Mouse (Mus musculus) MEL-GATA-1-ER (cell line): ENCODE measurements around the gene Kmo.

Experiments
- DNase-seq: peaks from one replicate; pipeline ENCODE4 v3.0.0-alpha.2; 2012; ENCODE audit warnings: low read depth; ENCODE audit errors: extremely low read depth

The Kmo gene

GRCm38 (mm10) chr1:175693429-175693960 is 73.3 kb downstream of the Kmo start:
- DNase-seq = no peak

GRCm38 (mm10) chr1:175698293-175698692 is 78.1 kb downstream of the Kmo start, which contains the start of gene Wdr64:
TSS of gene Wdr64 (plus strand) at chr1:175698593.
- no peak for DNase-seq

GRCm38 (mm10) chr1:175699375-175699774 is 79.2 kb downstream of the Kmo start:
- DNase-seq = no peak

DNA sequence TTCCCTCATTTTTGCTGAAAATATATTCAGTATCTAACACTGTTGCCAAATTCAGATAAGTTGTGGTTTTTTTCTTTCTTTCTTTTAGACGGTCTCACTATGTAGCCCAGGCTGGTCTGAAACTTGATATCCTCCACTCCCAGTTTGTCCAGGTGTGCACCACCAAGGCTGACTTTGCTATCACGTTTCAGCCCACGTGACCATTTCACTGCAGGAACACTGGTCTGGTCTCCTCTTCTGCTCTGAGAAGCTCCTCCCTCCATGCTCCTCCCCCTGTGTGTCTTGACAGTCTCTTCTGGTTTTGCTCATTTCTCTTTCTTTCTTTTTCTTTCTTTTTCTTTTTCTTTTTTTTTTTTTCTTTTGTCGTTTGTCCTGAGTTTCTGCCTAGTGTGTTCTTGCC is 79.6 kb downstream of the Kmo start:
- DNase-seq = no peak

DNA sequence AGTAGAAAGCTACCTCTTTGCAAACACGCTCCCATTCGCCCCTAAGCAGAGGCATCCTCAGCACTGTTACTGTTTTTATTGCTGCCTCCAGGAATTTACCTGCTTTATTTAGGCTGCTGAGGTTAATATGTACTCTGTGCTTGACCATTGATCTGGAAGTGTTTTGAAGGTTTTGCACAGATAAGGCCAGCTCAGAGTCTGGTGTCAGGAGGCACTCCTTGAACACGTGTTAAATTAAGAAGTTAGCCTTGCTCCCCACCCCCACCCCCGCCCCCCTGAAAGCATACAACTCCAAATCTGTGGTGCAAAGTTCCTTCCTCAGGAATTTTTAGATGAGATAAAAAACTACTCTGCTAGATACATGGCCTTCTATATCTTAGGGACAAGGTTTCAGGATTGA is 81.0 kb downstream of the Kmo start:
- DNase-seq = no peak

DNA sequence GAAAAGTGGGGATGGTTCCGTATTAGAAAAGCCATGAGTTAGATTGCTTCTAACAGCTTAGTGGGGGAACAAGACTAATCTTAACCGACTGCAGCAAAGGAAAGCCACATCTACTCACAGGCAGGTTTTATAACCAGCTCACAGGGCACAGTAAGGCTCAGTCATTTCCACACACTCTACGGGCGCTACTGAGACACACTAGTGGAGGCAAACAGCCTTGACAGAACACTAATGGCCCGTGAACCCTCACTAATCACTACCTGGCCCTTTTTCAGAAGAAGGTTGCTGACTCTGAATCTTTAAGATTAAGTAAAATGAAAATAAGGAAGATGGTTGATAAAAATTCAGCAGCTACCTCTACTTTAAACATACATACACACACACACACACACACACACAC is 87.4 kb downstream of the Kmo start:
- DNase-seq = no peak

DNA sequence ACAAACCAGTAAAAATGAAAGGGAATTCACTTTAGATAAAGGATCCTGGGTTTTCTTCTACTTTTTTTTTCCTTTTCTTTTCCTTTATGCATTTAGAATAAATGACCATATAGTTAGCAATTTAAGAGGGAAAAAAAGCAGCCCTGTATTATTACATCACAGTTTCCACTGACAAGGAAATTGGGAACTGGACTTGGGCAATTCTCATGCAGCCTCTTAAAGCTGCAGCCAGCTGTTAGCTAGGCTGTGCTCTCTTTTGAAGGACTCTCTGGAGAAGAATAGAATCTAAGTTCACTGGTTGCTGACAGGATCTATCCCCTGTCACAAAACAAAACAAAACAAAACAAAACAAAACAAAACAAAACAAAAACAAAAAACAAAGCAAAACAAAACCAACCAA is 87.8 kb downstream of the Kmo start:
- DNase-seq = no peak
